Comparison of ENCODE assay signal across 11 mouse cellular contexts in the genomic region with DNA sequence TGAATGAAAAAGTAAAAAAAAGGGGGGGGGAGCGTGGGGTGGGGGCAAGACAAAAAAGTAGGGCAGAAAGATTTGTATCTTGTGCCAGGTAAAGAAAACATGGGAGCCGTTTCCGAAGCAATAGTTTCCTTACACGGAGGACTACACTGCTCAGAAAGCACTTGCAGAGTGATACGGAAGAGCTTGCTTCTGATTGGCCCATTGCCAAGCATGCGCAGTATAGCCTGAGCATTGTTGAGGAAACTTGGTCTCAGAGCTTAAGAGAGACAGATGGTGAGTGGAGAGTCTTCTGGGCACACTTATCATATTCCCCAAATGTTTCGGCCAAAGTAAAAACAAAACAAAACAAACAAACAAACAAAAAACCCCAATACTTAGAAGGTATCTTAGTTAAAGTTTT.
DNase-seq lines count a peak whose midpoint lies in the region; ATAC-seq and TF ChIP-seq lines count a peak whose summit lies in the region.
"Had no signal": no experiment of that assay in that cellular context is flagged by ENCODE, and none has a peak within 500 bp of the region (broad histone marks: within the 10 kb centered on the region; RNA-seq: fewer than 3 reads in every experiment).

No protein-coding gene starts in this region.

- ATAC-seq in neural tube, embryonic 14.5 days (ENCODE audit: low read depth) = peak; percentile 55; the same call in 1 of the 2 replicates
- peak; percentile 75 for ATAC-seq in hindbrain, postnatal 0 days
- ATAC-seq in stomach, embryonic 15.5 days (ENCODE audit: insufficient read depth, low FRiP score, low read depth) = peak; percentile 70; the same call in 1 of the 2 replicates

- no peaks in the 10 kb centered on the region for H3K36me3 ChIP-seq in heart, embryonic 10.5 days
- no peaks in the 10 kb centered on the region for H3K36me3 ChIP-seq in neural tube, embryonic 14.5 days (ENCODE audit: control insufficient read depth, insufficient read depth, low read length)
- no peaks in the 10 kb centered on the region for H3K36me3 ChIP-seq in hindbrain, postnatal 0 days (ENCODE audit: insufficient read depth, low read length)
- H3K36me3 ChIP-seq in stomach, embryonic 15.5 days = no peaks in the 10 kb centered on the region
- H3K36me3 ChIP-seq: limb, embryonic 15.5 days; neural tube, embryonic 12.5 days had no signal

- no peaks in the 10 kb centered on the region for H3K4me1 ChIP-seq in heart, embryonic 10.5 days
- 0 out of 2 replicates have a peak, but pooled peaks cover 9% of the 10 kb centered on the region for H3K4me1 ChIP-seq in neural tube, embryonic 14.5 days (ENCODE audit: control insufficient read depth, insufficient read depth, low read length)
- no peaks in the 10 kb centered on the region for H3K4me1 ChIP-seq in hindbrain, postnatal 0 days (ENCODE audit: insufficient read depth, low read length)
- H3K4me1 ChIP-seq in stomach, embryonic 15.5 days = no peaks in the 10 kb centered on the region
- H3K4me1 ChIP-seq: limb, embryonic 15.5 days had no signal

- H3K4me2 ChIP-seq in neural tube, embryonic 14.5 days (ENCODE audit: low read depth, low read length) = no peak overlapping the region
- peak overlapping the region; percentile 37 for H3K4me2 ChIP-seq in hindbrain, postnatal 0 days (ENCODE audit: low read depth, low read length)
- H3K4me2 ChIP-seq in stomach, embryonic 15.5 days = no peak overlapping the region
- H3K4me2 ChIP-seq: limb, embryonic 15.5 days; neural tube, embryonic 12.5 days had no signal

- TF ChIP-seq CTCF in hindbrain, postnatal 0 days (IDR thresholded peaks at IDR 0.05; ENCODE audit: low read depth) = no peak

- H3K27me3 ChIP-seq in heart, embryonic 10.5 days (ENCODE audit: insufficient read depth, poor library complexity, severe bottlenecking) = no peaks in the 10 kb centered on the region
- no peaks in the 10 kb centered on the region for H3K27me3 ChIP-seq in neural tube, embryonic 14.5 days (ENCODE audit: control insufficient read depth, insufficient read depth, low read length)
- H3K27me3 ChIP-seq in hindbrain, postnatal 0 days (ENCODE audit: insufficient read depth, low read length) = no peaks in the 10 kb centered on the region
- no peaks in the 10 kb centered on the region for H3K27me3 ChIP-seq in stomach, embryonic 15.5 days (replicated peaks)
- H3K27me3 ChIP-seq: limb, embryonic 15.5 days; neural tube, embryonic 12.5 days had no signal

- intact Hi-C loops in heart, postnatal 14 days (cut with DNase I) = no loop called here

- H3K4me3 ChIP-seq in heart, embryonic 10.5 days = no peak overlapping the region
- no peak overlapping the region for H3K4me3 ChIP-seq in neural tube, embryonic 14.5 days (ENCODE audit: low read depth, low read length)
- H3K4me3 ChIP-seq in hindbrain, postnatal 0 days (ENCODE audit: low read length) = no peak overlapping the region; the same call in 1 of the 2 replicates
- no peak overlapping the region for H3K4me3 ChIP-seq in stomach, embryonic 15.5 days (replicated peaks)
- H3K4me3 ChIP-seq: limb, embryonic 15.5 days; neural tube, embryonic 12.5 days had no signal

- no peaks in the 10 kb centered on the region for H3K9me3 ChIP-seq in heart, embryonic 10.5 days
- H3K9me3 ChIP-seq in neural tube, embryonic 14.5 days (ENCODE audit: control insufficient read depth, low read length) = no peaks in the 10 kb centered on the region
- H3K9me3 ChIP-seq in hindbrain, postnatal 0 days (ENCODE audit: low read length) = no peaks in the 10 kb centered on the region
- H3K9me3 ChIP-seq in stomach, embryonic 15.5 days = no peaks in the 10 kb centered on the region
- H3K9me3 ChIP-seq: limb, embryonic 15.5 days; neural tube, embryonic 12.5 days had no signal

- WGBS in heart, embryonic 10.5 days = 68% methylated on average over 7 of the region's 7 CpGs
- WGBS in neural tube, embryonic 14.5 days = 63% methylated on average over 7 of the region's 7 CpGs
- WGBS in hindbrain, postnatal 0 days = 55% methylated on average over 7 of the region's 7 CpGs
- 56% methylated on average over 7 of the region's 7 CpGs for WGBS in stomach, embryonic 15.5 days

- H3K9ac ChIP-seq in neural tube, embryonic 14.5 days (replicated peaks; ENCODE audit: low read depth, low read length) = no peak overlapping the region
- no peak overlapping the region for H3K9ac ChIP-seq in hindbrain, postnatal 0 days (replicated peaks; ENCODE audit: low read length)
- H3K9ac ChIP-seq in stomach, embryonic 15.5 days = no peak overlapping the region
- H3K9ac ChIP-seq: limb, embryonic 15.5 days; neural tube, embryonic 12.5 days had no signal

- DNase-seq in heart, postnatal 14 days = peak; percentile 9 to 10
- no peak for DNase-seq in heart, embryonic 10.5 days (ENCODE audit: low spot score)
- DNase-seq in neural tube, embryonic 10.5 days (ENCODE audit: extremely low spot score, low spot score) = no peak
- peak; percentile 79 for DNase-seq in hindbrain, postnatal 0 days (ENCODE audit: low spot score)
- DNase-seq in thymus, postnatal 36 days = no peak
- DNase-seq in ovary, postnatal 36 days (ENCODE audit: low spot score) = no peak
- DNase-seq: embryo, embryonic 11 days had no signal

- no peak overlapping the region for H3K27ac ChIP-seq in heart, embryonic 10.5 days
- H3K27ac ChIP-seq in neural tube, embryonic 14.5 days (ENCODE audit: low read depth, low read length) = no peak overlapping the region
- no peak overlapping the region for H3K27ac ChIP-seq in hindbrain, postnatal 0 days
- H3K27ac ChIP-seq in stomach, embryonic 15.5 days = no peak overlapping the region
- H3K27ac ChIP-seq: limb, embryonic 15.5 days; neural tube, embryonic 12.5 days had no signal

Comparison
In these comparisons a context has a peak if more than half of its experiments do, and no peak if none do; other contexts are left out.
1. DNase-seq: peak in heart, postnatal 14 days (2 of 2) and hindbrain, postnatal 0 days (single experiment); none in heart, embryonic 10.5 days (single experiment), neural tube, embryonic 10.5 days (single experiment), thymus, postnatal 36 days (0 of 2) and ovary, postnatal 36 days (single experiment).
2. Peak in every context shown above with its lines, with median percentiles within 50 percentile points of each other: ATAC-seq.